Mouse (Mus musculus): Measurements from ENCODE around the gene Rgs4.

- TF ChIP-seq CTCF (IDR thresholded peaks at IDR 0.05; ENCODE audit: extremely low read depth, insufficient read depth, insufficient read length, insufficient replicate concordance) (no peak), POLR2A (IDR thresholded peaks at IDR 0.05; ENCODE audit: low read depth, low read length) (no peak)
These were observed 15.1 kb upstream of the Rgs4 start for GRCm38 (mm10) chr1:169762524-169762923.

All from spleen, adult 2 months (tissue).